ENCODE assay signal across 10 mouse cellular contexts in the genomic region with DNA sequence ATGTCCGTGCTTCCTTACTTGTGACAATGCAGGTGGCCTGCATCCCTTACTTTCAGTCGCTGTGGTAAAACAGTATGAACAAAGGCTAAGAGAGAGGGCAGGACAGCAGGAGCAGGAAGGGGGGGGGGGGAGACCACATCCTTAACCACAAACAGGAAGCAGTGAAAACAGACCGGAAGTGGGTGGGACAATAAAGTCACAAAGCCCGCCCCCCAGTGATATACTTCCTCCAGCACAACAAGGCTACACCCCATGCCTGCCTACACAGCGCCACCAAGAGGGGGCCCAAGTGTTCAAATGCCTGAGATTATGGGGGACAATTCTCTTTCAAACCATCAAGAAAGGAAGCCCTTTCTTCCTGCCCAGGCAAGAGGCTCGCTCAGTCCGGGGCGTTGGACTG.
A peak's percentile ranks its signal among the peaks of the same experiment; 100 is the strongest.
DNase-seq lines count a peak whose midpoint lies in the region; ATAC-seq lines count a peak whose summit lies in the region.
"Had no signal": no experiment of that assay in that cellular context is flagged by ENCODE, and none has a peak within 500 bp of the region (broad histone marks: within the 10 kb centered on the region; RNA-seq: fewer than 3 reads in every experiment).

No protein-coding gene starts in this region.

- peaks cover 4% of the 10 kb centered on the region for H3K9me3 ChIP-seq in kidney, embryonic 16.5 days (ENCODE audit: low read length)
- peaks cover 3% of the 10 kb centered on the region; the same call in 1 of the 2 replicates for H3K9me3 ChIP-seq in kidney, embryonic 14.5 days (ENCODE audit: control insufficient read depth, low read length)

- intact Hi-C loops in gastrocnemius, postnatal 14 days (cut with DNase I; ENCODE audit: low total_unique reads) = no loop called here

- H3K4me1 ChIP-seq in kidney, embryonic 16.5 days (ENCODE audit: insufficient read depth, low read length) = peaks cover 3% of the 10 kb centered on the region; the same call in 1 of the 2 replicates
- 0 out of 2 replicates have a peak, but pooled peaks cover 5% of the 10 kb centered on the region for H3K4me1 ChIP-seq in kidney, embryonic 14.5 days (ENCODE audit: control insufficient read depth, insufficient read depth, low read length)

- 84% methylated on average over 8 of the region's 8 CpGs for WGBS in kidney, embryonic 16.5 days
- 82% methylated on average over 8 of the region's 8 CpGs for WGBS in kidney, embryonic 14.5 days

- H3K9ac ChIP-seq in kidney, embryonic 16.5 days (replicated peaks; ENCODE audit: low read length) = no peak overlapping the region
- no peak overlapping the region for H3K9ac ChIP-seq in kidney, embryonic 14.5 days (ENCODE audit: low read depth, low read length)

- H3K36me3 ChIP-seq in kidney, embryonic 16.5 days (ENCODE audit: insufficient read depth, low read length) = no peaks in the 10 kb centered on the region
- H3K36me3 ChIP-seq in kidney, embryonic 14.5 days (ENCODE audit: control insufficient read depth, insufficient read depth, low read length) = no peaks in the 10 kb centered on the region

- peak; percentile 52 for DNase-seq in induced T-regulatory cell, adult 2 months (ENCODE audit: low read depth)
- peak; percentile 42 for DNase-seq in testis, postnatal 14 days (ENCODE audit: low spot score)
- no peak for DNase-seq in MN1 (ENCODE audit: low spot score)
- no peak for DNase-seq in frontal cortex, postnatal 36 days (ENCODE audit: low spot score in 2 of 2)
- DNase-seq in gastrocnemius, postnatal 14 days = no peak
- DNase-seq: cerebellum, postnatal 10 days; heart, postnatal 14 days had no signal

- 0 out of 2 replicates have a peak, but pooled peaks have one; percentile 9 for ATAC-seq in kidney, embryonic 16.5 days (ENCODE audit: low FRiP score, low TSS enrichment)
- no peak for ATAC-seq in kidney, embryonic 14.5 days (ENCODE audit: low FRiP score, low TSS enrichment)
- ATAC-seq in CD4-positive, CD25-positive, alpha-beta regulatory T cell, adult 4 months = peak; percentile 85

- H3K27ac ChIP-seq in kidney, embryonic 16.5 days (ENCODE audit: low read length) = no peak overlapping the region
- no peak overlapping the region for H3K27ac ChIP-seq in kidney, embryonic 14.5 days (ENCODE audit: low read depth, low read length)

- H3K27me3 ChIP-seq in kidney, embryonic 16.5 days (ENCODE audit: insufficient read depth, low read length) = no peaks in the 10 kb centered on the region
- no peaks in the 10 kb centered on the region for H3K27me3 ChIP-seq in kidney, embryonic 14.5 days (ENCODE audit: control insufficient read depth, insufficient read depth, low read length)

- H3K4me2 ChIP-seq in kidney, embryonic 16.5 days (replicated peaks; ENCODE audit: low read depth, low read length) = no peak overlapping the region
- H3K4me2 ChIP-seq in kidney, embryonic 14.5 days (replicated peaks; ENCODE audit: low read depth, low read length) = no peak overlapping the region

- no peak overlapping the region for H3K4me3 ChIP-seq in kidney, embryonic 16.5 days (ENCODE audit: low read length)
- no peak overlapping the region for H3K4me3 ChIP-seq in kidney, embryonic 14.5 days (ENCODE audit: low read length)

Comparison
In these comparisons a context has a peak if more than half of its experiments do, and no peak if none do; other contexts are left out.
1. DNase-seq: peak in induced T-regulatory cell, adult 2 months (single experiment) and testis, postnatal 14 days (single experiment); none in MN1 (single experiment), frontal cortex, postnatal 36 days (0 of 2) and gastrocnemius, postnatal 14 days (single experiment).